Mouse (Mus musculus) common myeloid progenitor, adult 5-6 weeks (primary cell): ENCODE measurements at regions not wholly inside any gene's neighbourhood (a gene's known extent, or its start where the extent isn't known, plus 50 kb on each side); places are given as distances from the start of the nearest gene placed in this dataset.

Experiments
- ATAC-seq: replicated peaks from 2 replicates; pipeline ENCODE4 v1.8.0; 2016; ENCODE audit warnings: low read depth, mild to moderate bottlenecking, moderate TSS enrichment, inconsistent platforms; ENCODE audit not compliant: poor library complexity, severe bottlenecking

DNA sequence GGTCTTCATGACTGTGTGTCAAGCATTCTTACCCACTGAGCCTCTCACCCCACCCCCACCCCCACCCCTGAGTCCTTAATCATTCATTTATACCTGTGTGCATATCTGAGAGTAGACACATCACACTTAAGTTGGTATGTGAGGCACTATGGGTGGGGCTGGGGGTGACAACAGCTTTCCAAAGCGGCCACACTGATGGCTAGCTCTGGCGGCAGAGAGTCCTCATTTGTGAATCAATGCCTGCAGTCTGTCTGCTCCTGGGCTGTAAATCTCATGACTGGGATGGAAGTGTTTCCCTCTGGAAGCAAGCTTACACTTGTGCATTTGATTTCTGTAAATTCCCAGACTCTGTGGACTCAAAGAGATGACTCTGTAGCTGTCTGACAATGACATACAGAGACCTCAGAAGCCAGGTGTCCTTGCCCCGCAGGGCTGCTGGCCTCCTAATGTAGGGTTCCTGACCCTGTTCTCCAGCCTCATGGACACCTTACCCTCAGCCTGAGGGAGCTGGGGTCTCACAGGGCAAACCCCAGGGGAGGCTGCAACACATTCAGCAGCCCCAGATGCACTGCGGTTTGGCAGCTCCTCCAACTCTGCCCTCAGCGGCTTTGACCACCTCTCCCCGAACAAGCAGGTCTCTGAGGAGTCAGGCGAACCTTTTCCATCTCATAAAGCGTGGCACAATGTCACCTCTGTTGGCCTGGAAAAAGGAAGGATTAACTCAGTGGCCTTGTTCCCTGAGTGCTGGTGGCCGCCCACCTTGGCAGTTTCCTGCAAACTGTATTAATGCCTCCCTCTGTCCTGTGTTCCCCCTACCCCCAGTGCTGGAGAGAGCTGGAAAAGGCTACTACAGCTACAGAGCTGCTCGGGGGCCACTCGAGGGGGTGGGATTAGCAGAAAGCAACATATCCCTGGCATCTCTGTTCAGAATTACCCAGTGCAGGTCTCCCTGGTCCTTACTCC is 439.4 kb downstream of the Rps24 start:
- no peak for ATAC-seq

DNA sequence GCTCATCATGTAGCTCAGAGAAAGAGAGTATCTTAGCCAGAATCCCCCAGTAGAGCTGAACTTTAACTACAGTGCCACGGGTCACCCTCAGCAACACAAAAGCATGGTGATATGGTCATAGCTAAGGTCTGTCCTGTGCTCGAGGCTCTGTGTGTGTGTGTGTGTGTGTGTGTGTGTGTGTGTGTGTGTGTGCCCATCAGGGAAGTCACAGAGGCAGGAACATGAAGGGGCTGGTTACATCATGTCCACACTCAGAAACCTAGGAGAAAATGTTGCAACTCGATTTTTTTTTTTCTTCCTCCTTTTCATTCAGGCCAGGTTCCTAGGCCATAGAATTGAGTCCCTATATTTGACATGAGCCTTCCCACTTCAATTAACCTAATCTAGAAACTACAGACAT is 441.8 kb downstream of the Rps24 start:
- ATAC-seq = no peak

DNA sequence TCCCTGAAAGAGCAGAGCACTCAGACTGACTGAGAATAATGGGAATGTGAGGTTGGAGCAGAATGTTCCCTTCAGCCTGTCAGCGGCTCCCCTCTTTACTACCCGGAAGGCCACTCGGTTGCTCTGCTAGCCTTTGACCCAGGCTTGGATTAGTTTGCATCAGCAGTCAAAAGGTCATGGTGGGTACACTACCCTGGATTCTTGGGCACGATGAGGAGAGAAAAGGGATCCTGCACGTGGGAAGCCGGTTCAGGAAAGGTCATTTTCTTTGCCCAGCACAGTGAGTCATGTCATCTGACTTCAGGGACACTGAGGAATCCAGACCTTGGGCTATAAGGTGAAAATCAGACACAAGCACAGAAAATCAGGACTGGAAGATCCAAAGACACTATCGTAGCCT is 443.3 kb downstream of the Rps24 start:
- ATAC-seq = no peak

DNA sequence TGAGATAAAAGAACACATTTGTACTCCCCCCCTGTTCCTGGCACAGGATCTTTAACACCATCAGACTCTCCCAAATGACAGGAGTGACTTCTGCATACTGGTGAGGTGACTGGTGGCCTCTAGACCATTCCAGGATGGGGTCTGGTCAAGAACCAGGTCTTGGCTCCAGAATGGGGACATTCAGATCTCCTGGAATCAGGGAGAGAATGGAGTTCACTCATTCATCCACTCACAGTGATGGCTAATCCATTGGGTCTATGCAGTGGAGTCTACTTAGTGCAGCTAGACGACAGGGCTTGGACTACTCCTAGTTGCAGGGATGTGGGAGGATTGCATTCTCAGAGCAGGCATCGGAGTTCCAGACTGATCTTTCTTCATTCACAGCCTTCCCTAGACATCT is 451.0 kb downstream of the Rps24 start:
- ATAC-seq = no peak

DNA sequence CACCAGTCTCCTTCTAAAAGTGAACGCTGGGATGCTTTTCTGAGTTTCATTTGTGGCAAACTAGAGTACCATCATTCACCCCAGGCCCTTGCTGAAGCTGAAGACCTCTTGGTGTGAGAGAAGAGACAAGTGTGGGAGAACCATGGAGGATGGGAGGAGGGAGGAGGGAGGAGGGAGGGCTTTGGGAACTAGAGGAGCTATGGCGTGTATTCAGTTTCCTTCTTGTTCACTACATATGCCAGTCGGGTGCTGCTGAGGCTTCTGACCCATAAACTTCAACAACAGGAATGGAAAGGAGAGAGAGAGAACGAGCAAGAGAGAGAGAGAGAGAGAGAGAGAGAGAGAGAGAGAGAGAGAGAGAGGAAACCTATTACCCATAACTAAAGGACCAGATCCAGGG is 452.1 kb downstream of the Rps24 start:
- ATAC-seq = no peak

DNA sequence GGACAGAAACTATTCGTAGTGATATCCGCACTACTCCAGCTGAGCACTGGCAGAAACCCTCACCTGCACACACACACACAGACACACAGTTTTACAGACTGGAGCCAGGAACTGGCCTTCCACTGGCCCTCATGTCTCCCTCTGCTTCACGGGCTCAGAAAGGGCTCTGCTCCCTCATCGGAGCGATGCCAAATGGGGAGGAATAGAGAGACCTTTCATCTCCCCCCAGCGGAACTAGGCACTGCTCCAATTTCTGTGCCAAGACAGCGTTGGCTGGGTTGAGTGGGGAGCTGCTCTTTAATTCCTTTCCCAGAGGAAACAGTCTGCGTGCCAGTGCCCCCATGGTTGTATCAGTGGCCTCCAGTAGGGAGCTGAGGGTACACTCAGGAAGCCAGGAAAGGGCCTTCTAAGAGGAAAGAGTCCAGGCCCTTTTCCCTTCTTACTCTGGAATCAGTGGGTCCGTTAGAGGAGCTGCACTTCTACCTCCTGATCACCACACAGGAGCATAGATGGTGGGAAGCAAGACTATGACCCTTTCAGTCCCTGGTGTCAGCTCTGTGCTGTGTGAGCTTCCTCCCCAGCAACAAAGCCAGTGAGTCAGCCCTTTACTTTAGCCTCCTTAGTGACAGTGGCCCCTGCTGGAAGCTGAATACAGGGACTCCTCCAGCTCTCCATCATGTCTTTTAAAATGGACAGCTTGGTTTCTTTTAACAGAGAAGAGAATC is 452.7 kb downstream of the Rps24 start:
- no peak for ATAC-seq

DNA sequence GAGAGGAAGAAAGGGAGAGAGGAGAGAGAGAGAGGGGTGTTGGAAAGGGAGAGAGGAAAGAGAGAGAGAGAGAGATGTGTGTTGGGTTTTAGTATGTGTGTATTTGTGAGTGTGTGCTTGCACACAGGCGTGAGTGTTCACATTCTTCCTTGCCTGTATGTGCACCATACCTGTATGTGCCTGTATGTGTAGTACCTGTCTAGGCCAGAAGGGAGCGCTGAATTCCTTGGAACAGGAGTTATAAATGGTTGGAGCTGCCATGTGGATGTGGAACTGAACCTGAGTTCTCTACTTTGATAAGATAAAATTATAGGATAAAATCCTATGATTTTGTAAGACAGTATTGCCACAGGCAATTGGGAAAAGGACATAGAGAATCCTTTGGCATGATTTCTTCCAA is 458.8 kb downstream of the Rps24 start:
- no peak for ATAC-seq

DNA sequence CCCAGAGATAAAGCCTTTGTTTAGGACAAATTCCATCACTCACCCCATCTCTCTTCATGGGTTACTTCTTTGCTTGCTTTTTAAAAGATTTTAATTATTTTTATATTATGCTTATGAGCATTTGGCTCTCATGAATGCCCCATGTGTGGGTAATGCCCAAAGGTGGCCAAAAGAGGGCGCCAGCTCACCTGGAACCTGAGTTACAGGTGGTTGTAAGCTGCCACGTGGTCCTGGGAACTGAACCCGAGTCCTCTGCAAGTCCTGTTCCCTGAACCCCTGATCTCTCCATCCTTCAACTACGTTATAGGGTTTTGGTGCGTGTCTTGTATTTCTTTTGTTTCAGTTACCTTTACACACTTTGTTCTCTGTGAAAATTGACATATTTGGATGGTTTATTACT is 460.2 kb downstream of the Rps24 start:
- no peak for ATAC-seq

DNA sequence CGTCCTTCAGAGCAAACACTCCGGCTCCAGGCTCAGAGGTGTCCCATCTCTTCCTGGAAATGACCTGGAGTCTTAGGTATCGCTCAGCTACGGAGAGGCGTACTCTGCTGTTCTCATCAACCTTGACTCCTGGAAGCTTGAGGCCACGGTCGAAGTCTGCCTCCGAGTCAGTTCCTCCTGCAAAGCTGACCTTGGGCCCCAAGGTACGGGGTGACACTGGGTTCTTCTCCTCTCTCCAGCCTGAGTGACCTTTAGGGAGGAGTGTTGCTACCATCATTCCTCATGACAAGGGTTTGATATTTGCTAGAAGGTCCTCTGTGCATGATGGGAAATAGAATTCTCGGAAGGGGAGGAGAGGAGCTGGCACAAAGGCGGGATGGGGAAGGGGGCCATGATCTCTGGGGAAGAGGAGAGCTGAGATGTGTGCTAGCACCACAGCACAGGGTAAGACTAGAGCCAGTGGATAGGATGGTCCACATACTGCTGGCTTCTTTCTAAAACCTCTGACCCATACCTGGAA is 469.0 kb downstream of the Rps24 start:
- no peak for ATAC-seq

DNA sequence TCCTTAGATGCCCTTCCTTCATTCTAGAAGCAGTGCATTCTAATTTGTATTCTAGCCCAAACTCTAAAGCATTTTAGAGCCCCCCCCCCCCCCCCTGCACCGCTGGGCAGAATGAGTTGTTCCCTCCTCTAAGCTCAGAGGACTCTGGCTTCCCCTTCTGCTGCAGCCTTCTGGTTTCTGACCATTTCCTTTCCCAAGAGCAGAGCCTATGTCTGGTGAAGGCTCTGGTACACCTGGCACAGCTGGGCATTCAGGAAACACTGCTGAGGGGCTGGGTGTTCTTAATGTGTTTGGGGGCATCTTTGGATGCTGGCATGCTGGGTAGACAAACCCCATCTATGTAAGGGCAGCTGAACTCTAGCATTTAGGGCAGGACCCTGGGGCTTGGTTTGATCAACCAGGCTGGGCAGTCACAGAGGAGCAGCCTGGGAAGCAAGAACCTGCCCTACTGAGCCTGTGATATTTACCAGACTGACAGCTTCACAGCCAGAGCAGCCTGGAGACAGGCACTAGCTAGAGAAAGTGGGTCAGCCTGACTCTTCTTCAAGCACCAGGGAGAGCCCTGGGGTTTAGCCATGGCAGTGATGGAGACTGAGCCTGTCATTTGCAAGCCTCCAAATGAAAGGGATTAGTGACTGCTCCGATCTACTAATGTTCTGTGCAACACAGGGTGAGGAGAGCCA is 469.7 kb downstream of the Rps24 start:
- no peak; the same call in 1 of the 2 replicates for ATAC-seq

DNA sequence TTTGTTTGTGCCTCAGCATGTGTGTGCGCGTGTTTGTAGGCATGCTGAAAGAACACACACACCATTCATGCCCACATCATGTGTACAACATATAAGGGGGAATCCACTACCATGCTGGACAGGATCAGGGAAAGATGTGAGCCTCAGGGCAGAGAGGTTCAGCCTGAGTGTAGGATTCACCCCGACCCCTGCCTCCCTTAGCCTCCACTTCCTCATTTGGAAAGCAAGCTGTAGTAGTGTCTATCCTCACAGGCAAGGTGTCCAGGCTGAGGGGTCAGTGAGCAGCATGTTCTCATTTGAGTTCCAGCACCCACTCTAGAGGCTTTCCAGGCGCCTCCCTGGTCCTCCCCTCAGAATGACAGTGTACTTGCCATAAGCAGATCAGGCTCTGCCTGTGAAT is 470.5 kb downstream of the Rps24 start:
- peak; percentile 63; the same call in 1 of the 2 replicates for ATAC-seq

DNA sequence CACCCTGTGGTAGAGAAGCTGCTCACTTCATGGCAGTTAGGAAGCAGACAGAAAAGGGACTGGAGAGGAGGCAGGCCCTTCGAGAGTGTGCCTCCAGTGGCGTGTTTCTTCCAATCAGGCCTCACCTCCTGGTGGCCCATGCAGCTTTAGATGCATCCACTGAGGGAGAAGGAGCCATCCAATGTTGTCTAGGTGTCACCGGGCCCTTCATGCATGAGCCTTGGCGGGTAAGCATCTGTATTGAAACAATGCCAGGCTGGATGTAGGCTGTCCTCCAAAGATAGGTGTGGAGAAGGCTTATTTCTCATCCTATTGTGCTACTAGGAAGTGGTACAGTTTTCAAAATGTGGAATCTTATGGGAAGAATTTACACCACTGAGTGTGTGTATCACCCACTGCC is 471.9 kb downstream of the Rps24 start:
- ATAC-seq = no peak

DNA sequence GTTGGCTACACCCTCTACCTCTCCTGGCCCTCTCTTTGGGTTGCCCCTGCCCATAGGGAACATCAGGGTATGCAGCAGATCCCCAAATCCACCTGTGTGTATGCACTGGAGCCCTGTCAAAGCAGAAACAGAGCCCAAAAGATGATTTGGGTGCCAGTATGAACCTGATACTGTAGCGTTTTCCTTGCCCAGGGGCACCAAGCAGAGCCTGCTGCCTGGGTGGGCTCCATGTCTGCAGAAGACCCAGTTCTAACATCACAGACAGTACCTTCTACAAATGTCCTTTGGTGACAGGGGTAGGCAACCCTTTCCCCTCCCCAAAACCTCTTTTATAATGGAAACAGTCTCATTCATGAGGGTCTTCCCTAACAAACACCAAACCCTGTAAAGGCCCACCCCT is 472.5 kb downstream of the Rps24 start:
- ATAC-seq = no peak

DNA sequence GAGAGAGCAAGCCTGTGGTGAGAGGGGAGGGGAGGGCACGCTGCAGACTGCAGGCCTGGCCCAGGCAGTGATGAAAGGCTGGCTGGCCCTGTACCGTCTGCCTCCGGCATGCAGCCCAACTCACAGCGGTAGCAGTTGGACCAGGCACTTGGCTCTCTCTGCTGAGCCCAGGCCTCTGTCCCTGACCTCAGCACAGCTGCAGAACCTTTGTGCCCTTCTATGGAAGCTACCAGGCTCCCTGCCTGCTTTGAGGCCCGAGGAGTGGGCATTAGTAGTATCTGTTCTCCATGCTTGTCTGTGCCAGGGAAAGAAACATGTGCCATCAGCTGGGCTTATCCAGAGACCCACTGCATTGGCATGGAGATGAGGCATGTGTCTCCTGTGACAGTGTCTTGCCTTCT is 473.2 kb downstream of the Rps24 start:
- no peak for ATAC-seq

DNA sequence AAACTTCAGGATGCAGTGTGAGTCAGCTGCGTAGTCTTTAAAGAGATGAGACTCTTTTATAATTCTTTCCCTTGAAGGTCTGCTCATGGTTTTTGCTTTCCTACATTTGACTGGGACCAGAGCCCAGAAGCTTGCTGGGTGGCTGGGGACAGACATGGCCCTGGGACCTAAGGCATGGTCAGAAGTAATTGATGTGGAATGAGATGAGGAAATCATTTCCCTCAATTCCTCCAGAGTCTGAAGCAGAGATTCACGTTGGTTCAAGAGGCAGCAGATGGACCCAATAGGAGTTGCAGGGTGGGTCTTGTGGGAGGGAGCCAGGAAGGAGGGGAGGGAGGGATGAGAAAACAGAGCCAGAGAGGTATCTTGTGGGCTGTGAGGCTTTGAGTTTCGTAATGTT is 473.9 kb downstream of the Rps24 start:
- ATAC-seq = no peak

DNA sequence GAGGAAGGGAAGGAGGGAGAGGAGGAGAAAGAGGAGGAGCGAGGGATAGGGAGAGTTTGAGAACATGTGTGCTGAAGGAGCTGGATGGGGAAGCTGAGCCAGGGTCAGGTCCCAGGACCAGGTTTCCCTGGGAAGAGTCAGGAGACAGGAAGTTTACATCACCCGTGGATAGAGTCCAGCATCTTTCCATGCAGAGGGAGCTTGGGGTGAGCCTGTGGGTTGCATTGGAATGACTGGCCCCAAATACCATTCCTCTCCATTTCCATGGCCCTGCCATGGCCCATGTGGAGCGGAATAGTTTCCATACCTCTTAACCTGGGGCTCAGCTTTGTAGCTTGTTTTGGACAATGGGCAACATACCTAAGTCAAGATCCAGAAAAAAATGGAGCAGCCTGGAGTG is 474.8 kb downstream of the Rps24 start:
- ATAC-seq = no peak

DNA sequence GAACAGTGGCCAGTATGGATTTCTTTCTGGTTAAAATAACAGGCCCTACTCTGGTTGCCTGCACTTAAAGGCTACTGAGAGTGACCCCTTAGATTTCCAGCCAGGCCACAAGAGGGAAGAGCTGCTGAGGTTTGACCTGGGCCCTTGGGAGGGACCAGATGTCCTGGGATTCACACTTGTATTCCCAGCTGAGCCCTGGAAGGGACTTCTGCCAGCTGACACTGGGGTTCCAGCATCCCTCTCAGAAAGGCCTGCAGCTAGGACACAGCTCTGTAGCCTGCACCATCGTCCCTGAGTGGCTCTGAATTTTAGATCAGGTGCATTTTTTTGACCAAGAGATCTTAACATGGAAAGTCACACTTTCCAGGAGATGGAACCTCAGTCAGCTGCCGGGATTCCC is 482.7 kb downstream of the Rps24 start:
- ATAC-seq = no peak

DNA sequence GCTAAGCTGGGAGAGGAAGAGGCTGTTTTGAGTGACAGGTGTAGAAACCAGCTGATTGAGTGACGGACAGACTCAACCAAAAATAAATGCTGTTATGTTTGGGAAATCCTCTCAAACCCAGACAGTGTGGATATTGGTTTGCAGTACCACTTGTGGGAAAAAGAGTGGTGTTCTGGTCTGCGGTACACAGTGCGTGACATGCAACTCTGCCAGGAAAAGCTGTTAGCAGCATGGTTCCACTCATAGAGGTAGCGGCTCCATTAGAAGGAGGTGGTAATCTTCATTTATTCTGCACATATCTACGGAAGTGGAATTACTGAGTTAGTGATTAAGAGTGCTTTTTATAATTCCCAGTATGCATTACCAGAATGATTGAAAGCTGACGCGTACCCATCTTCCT is 485.4 kb downstream of the Rps24 start:
- ATAC-seq = no peak

DNA sequence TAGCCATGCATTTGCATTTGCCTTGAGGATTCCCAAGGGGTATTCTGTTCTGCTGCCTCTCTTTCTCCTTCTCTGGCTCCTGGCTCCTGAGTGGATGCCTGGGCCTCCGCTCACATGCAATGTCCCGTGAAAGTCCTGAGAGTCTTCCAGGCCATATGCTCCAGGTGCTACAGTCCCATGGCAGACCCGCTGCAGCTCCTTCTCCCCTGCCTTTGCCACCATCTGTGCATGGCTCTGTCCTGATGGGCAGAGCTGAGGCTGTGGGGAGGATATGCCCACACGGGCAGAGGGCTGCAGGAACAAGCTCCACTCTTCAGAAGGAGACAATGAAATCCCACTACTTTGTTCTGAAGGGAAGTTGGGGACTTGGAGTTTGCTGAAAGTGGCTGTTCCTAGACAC is 485.9 kb upstream of the Zmiz1 start:
- no peak for ATAC-seq

DNA sequence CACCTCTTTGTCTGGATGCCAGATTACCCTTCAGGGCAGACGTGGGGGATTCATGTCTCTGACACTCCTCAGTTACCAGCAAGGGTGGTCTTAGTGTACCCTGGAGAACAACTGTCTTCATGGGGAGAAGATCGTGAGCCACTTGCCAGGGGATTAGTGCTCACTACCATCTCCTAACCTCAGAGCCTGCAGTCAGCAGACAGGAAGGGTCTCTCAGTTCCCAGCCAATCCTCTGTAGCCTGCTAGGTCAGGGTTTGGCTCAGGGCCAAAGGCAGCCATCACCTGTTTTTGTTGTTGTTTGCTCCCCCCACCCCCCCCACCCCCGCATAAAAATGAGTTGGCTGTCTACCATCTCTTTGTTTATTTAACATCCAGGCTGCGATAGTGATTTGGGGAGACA is 485.4 kb upstream of the Zmiz1 start:
- ATAC-seq = no peak

DNA sequence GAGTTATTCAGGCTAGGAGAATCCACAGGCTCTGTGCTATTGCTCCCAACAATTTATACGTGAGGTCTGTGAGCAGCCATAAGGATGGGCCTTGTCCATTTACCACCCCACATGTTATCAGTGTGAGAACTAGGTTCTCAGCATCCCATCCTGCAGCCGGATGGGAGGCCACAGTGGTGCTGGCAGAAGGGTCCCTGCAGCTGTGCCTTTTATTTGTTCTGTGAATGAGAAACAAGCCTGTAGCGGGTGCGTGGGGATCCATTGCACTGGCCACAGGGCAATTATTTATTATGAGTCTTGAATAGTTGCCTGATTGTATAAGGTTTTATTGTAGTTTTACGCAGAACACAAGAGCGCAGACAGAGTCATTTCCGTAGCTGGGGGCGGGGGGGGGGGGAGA is 476.5 kb upstream of the Zmiz1 start:
- ATAC-seq = no peak
